Mouse (Mus musculus) heart, adult 2 months (tissue): ENCODE measurements at regions not wholly inside any gene's neighbourhood (a gene's known extent, or its start where the extent isn't known, plus 50 kb on each side); places are given as distances from the start of the nearest gene placed in this dataset.

Experiments
- CTCF ChIP-seq: fragments of 200-600 bp; IDR thresholded peaks from 2 replicates; pipeline ENCODE4 v1.8.1; 2022; ENCODE audit warnings: antibody characterized with exemption, mild to moderate bottlenecking, moderate library complexity
- POLR2A ChIP-seq: fragments of 200-500 bp; IDR thresholded peaks from 2 replicates; pipeline ENCODE4 v1.6.1; 2011; ENCODE audit warnings: mild to moderate bottlenecking, low read depth, low read length, control low read depth; ENCODE audit not compliant: insufficient read depth

DNA sequence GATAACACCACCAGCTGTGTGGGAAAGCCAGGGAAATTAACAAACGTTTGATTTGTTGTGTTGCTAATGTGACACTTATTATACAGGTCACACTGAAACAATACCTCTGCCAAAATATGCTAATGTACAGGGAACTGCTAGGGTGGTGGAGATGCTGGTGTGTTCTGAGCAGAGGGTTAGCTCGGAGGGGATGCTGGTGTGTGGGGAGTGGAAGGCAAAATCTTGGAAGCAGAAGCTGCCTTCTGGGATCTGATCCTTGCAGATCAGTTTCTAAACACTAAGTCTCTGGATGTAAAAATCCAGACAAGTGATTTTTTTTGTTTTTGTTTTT is 160.2 kb downstream of the Tex29 start:
- no peak for TF ChIP-seq POLR2A
- no peak for TF ChIP-seq CTCF
